Mouse (Mus musculus): ENCODE measurements around the gene Zfp984. TPM values are rescaled to one million over a fixed set of nuclear protein-coding genes. Genes with fewer than 3 reads are reported as not detected.
A peak's percentile ranks its signal among the peaks of the same experiment; 100 is the strongest.
"Not testable (repeated sequence)": the region's sequence is repeated elsewhere in the genome, so short reads cannot be mapped to it uniquely, and the experiment has no call there.

The Zfp984 gene
- polyA plus RNA-seq (2012; rRNA removed) (2.8 and 5.1 TPM in 2 replicates), polyA plus RNA-seq (2014; fragmentation: Nextera tagmentation; extraction: Ambion mirVana) (8.9 and 9.2 TPM in 2 replicates)

GRCm38 (mm10) chr4:147809292-147809965 lies at the start of gene Zfp984:
TSS of gene Zfp984 (minus strand) at chr4:147809788.
- DNase-seq (ENCODE audit: low spot score) = peak; percentile 61
- ATAC-seq (ENCODE audit: low FRiP score, low read depth) = peak; percentile 50; the same call in 1 of the 2 replicates

GRCm38 (mm10) chr4:147850776-147851175 lies 41.2 kb upstream of the Zfp984 start:
- 80% methylated on average over 2 of the region's 2 CpGs for WGBS
- peaks cover 5% of the 10 kb centered on the region; the same call in 1 of the 2 replicates for H3K4me1 ChIP-seq (ENCODE audit: control insufficient read depth, insufficient read depth, low read length)
- ATAC-seq (ENCODE audit: low FRiP score, low read depth) (no peak), DNase-seq (ENCODE audit: low spot score) (no peak)
- no peak overlapping the region for H3K4me2 ChIP-seq (replicated peaks; ENCODE audit: low read depth, low read length, severe bottlenecking)
- H3K4me3 ChIP-seq (replicated peaks; ENCODE audit: low read length) = no peak overlapping the region
- H3K27me3 ChIP-seq (ENCODE audit: control insufficient read depth, insufficient read depth, low read length) = no peaks in the 10 kb centered on the region
- H3K27ac ChIP-seq (replicated peaks; ENCODE audit: low read depth, low read length) = no peak overlapping the region
- no peaks in the 10 kb centered on the region for H3K36me3 ChIP-seq (ENCODE audit: control insufficient read depth, insufficient read depth, low read length)
- H3K9me3 ChIP-seq (ENCODE audit: control insufficient read depth, low read length) = no peaks in the 10 kb centered on the region
- H3K9ac ChIP-seq (ENCODE audit: low read depth, low read length, severe bottlenecking) = no peak overlapping the region
- TF ChIP-seq POLR2A (IDR thresholded peaks at IDR 0.05; ENCODE audit: borderline replicate concordance, extremely low read depth, insufficient read depth, insufficient read length) = no peak

More at GRCm38 (mm10) chr4:147809292-147809965, at the start of gene Zfp984:
- H3K27me3 ChIP-seq (ENCODE audit: control insufficient read depth, insufficient read depth, low read length); H3K4me1 ChIP-seq (ENCODE audit: control insufficient read depth, insufficient read depth, low read length); H3K36me3 ChIP-seq (ENCODE audit: control insufficient read depth, insufficient read depth, low read length); H3K9me3 ChIP-seq (ENCODE audit: control insufficient read depth, low read length): not testable (repeated sequence)
- Histone ChIP-seq H3K27ac (replicated peaks; ENCODE audit: low read depth, low read length) (peak within 1 kb of the TSS; percentile 55; the same call in 1 of the 2 replicates), H3K9ac (ENCODE audit: low read depth, low read length, severe bottlenecking) (peak within 1 kb of the TSS; percentile 57), H3K4me3 (replicated peaks; ENCODE audit: low read length) (peak within 1 kb of the TSS; percentile 42), H3K4me2 (replicated peaks; ENCODE audit: low read depth, low read length, severe bottlenecking) (peak within 1 kb of the TSS; percentile 56)
- 6% methylated on average over 15 of the region's 15 CpGs for WGBS

GRCm38 (mm10) chr4:147848584-147848991 lies 39.0 kb upstream of the Zfp984 start:
- Histone ChIP-seq H3K36me3 (ENCODE audit: control insufficient read depth, insufficient read depth, low read length) (0 out of 2 replicates have a peak, but pooled peaks cover 9% of the 10 kb centered on the region), H3K27ac (replicated peaks; ENCODE audit: low read depth, low read length) (peak overlapping the region; percentile 34; the same call in 1 of the 2 replicates), H3K4me1 (ENCODE audit: control insufficient read depth, insufficient read depth, low read length) (peaks cover 5% of the 10 kb centered on the region; the same call in 1 of the 2 replicates), H3K9ac (ENCODE audit: low read depth, low read length, severe bottlenecking) (peak overlapping the region; percentile 56), H3K4me3 (replicated peaks; ENCODE audit: low read length) (peak overlapping the region; percentile 65), H3K9me3 (ENCODE audit: control insufficient read depth, low read length) (peaks cover 13% of the 10 kb centered on the region), H3K4me2 (replicated peaks; ENCODE audit: low read depth, low read length, severe bottlenecking) (peak overlapping the region; percentile 53), H3K27me3 (ENCODE audit: control insufficient read depth, insufficient read depth, low read length) (no peaks in the 10 kb centered on the region)
- DNase-seq (ENCODE audit: low spot score) = no peak
- TF ChIP-seq POLR2A (IDR thresholded peaks at IDR 0.05; ENCODE audit: borderline replicate concordance, extremely low read depth, insufficient read depth, insufficient read length) = no peak
- peak; percentile 64 for ATAC-seq (ENCODE audit: low FRiP score, low read depth)
- 10% methylated on average over 4 of the region's 4 CpGs for WGBS

- Histone ChIP-seq H3K9me3 (ENCODE audit: control insufficient read depth, low read length) (peaks cover 18% of the 10 kb centered on the region), H3K4me2 (replicated peaks; ENCODE audit: low read depth, low read length, severe bottlenecking) (peak within 1 kb of the TSS; percentile 53), H3K4me3 (replicated peaks; ENCODE audit: low read length) (peak within 1 kb of the TSS; percentile 65), H3K9ac (ENCODE audit: low read depth, low read length, severe bottlenecking) (peak within 1 kb of the TSS; percentile 67), H3K36me3 (ENCODE audit: control insufficient read depth, insufficient read depth, low read length) (peaks cover 15% of the 10 kb centered on the region; the same call in 1 of the 2 replicates), H3K27ac (replicated peaks; ENCODE audit: low read depth, low read length) (peak within 1 kb of the TSS; percentile 34; the same call in 1 of the 2 replicates), H3K4me1 (ENCODE audit: control insufficient read depth, insufficient read depth, low read length) (peaks cover 5% of the 10 kb centered on the region; the same call in 1 of the 2 replicates), H3K27me3 (ENCODE audit: control insufficient read depth, insufficient read depth, low read length) (no peaks in the 10 kb centered on the region)
- peak; percentile 91 for DNase-seq (ENCODE audit: low spot score)
- peak; percentile 95 for ATAC-seq (ENCODE audit: low FRiP score, low read depth)
- 4% methylated on average over 23 of the region's 23 CpGs for WGBS
- TF ChIP-seq POLR2A (IDR thresholded peaks at IDR 0.05; ENCODE audit: borderline replicate concordance, extremely low read depth, insufficient read depth, insufficient read length) = no peak
These were observed 38.3 kb upstream of the Zfp984 start, which contains the start of gene Zfp933 for GRCm38 (mm10) chr4:147847614-147848583. TSS of gene Zfp933 (minus strand) at chr4:147848366.

- ATAC-seq (ENCODE audit: low FRiP score, low read depth) (no peak), DNase-seq (ENCODE audit: low spot score) (no peak)
- H3K9me3 ChIP-seq (ENCODE audit: control insufficient read depth, low read length) = peaks cover 40% of the 10 kb centered on the region
- H3K4me3 ChIP-seq (replicated peaks; ENCODE audit: low read length) = no peak overlapping the region
- H3K27me3 ChIP-seq (ENCODE audit: control insufficient read depth, insufficient read depth, low read length) = no peaks in the 10 kb centered on the region
- H3K9ac ChIP-seq (ENCODE audit: low read depth, low read length, severe bottlenecking) = no peak overlapping the region
- no peak overlapping the region for H3K27ac ChIP-seq (replicated peaks; ENCODE audit: low read depth, low read length)
- H3K4me1 ChIP-seq (ENCODE audit: control insufficient read depth, insufficient read depth, low read length) = peaks cover 5% of the 10 kb centered on the region; the same call in 1 of the 2 replicates
- TF ChIP-seq POLR2A (IDR thresholded peaks at IDR 0.05; ENCODE audit: borderline replicate concordance, extremely low read depth, insufficient read depth, insufficient read length) = no peak
- H3K36me3 ChIP-seq (ENCODE audit: control insufficient read depth, insufficient read depth, low read length) = peaks cover 29% of the 10 kb centered on the region
- no peak overlapping the region for H3K4me2 ChIP-seq (replicated peaks; ENCODE audit: low read depth, low read length, severe bottlenecking)
- 92% methylated on average over 3 of the region's 3 CpGs for WGBS
These were observed 33.3 kb upstream of the Zfp984 start for GRCm38 (mm10) chr4:147842871-147843270.

GRCm38 (mm10) chr4:147839282-147839681 lies 29.7 kb upstream of the Zfp984 start:
- not testable (repeated sequence) for H3K4me2 ChIP-seq (replicated peaks; ENCODE audit: low read depth, low read length, severe bottlenecking); H3K9ac ChIP-seq (ENCODE audit: low read depth, low read length, severe bottlenecking); H3K4me3 ChIP-seq (replicated peaks; ENCODE audit: low read length); ATAC-seq (ENCODE audit: low FRiP score, low read depth); DNase-seq (ENCODE audit: low spot score); H3K4me1 ChIP-seq (ENCODE audit: control insufficient read depth, insufficient read depth, low read length); H3K27me3 ChIP-seq (ENCODE audit: control insufficient read depth, insufficient read depth, low read length); H3K27ac ChIP-seq (replicated peaks; ENCODE audit: low read depth, low read length)
- WGBS = 100% methylated on average over 6 of the region's 26 CpGs
- peaks cover 38% of the 10 kb centered on the region for H3K9me3 ChIP-seq (ENCODE audit: control insufficient read depth, low read length)
- peaks cover 21% of the 10 kb centered on the region for H3K36me3 ChIP-seq (ENCODE audit: control insufficient read depth, insufficient read depth, low read length)
